Mouse (Mus musculus) G1E (cell line): Measurements from ENCODE around the gene Lrrc4c. TPM values are rescaled to one million over a fixed set of nuclear protein-coding genes. Genes with fewer than 3 reads are reported as not detected.

ENCODE experiments used
- ATAC-seq: 2 replicates; pipeline ENCODE4 v1.8.0; 2016; ENCODE audit warnings: mild to moderate bottlenecking; ENCODE audit not compliant: insufficient number of reproducible peaks, poor library complexity, low FRiP score, severe bottlenecking; ENCODE audit errors: extremely low read depth
- DNase-seq: peaks from one replicate; pipeline ENCODE4 v3.0.0; 2012; ENCODE audit warnings: low spot score
- H3K27me3 ChIP-seq: 2 replicates; pipeline ENCODE4 v1.6.1; 2012; ENCODE audit warnings: mild to moderate bottlenecking, low read length, inconsistent platforms; ENCODE audit not compliant: insufficient read depth
- H3K36me3 ChIP-seq: replicated peaks from 2 replicates; pipeline ENCODE3; 2012; ENCODE audit warnings: mild to moderate bottlenecking, inconsistent platforms
- H3K4me1 ChIP-seq: 2 replicates; pipeline ENCODE4 v1.6.1; 2012; ENCODE audit warnings: low read depth, low read length, inconsistent platforms, mixed read lengths; ENCODE audit not compliant: insufficient read depth
- H3K4me3 ChIP-seq: 2 replicates; pipeline ENCODE4 v1.5.1; 2012; ENCODE audit warnings: low read depth, mild to moderate bottlenecking, inconsistent platforms, low read length, moderate library complexity, mixed read lengths
- H3K9me3 ChIP-seq: replicated peaks from 2 replicates; pipeline ENCODE4 v1.6.1; 2012; ENCODE audit warnings: inconsistent platforms
- CTCF ChIP-seq: IDR thresholded peaks from 2 replicates; pipeline ENCODE4 v1.5.1; 2012; ENCODE audit warnings: low read depth, low read length, inconsistent platforms, mixed read lengths
- GATA1 ChIP-seq: IDR thresholded peaks from 2 replicates; pipeline ENCODE4 v1.6.1; 2012; ENCODE audit warnings: borderline replicate concordance, low read length, inconsistent platforms, mixed read lengths
- GATA2 ChIP-seq: IDR thresholded peaks from 2 replicates; pipeline ENCODE4 v1.6.1; 2012; ENCODE audit warnings: low read depth, low read length, inconsistent platforms, borderline replicate concordance
- POLR2AphosphoS5 ChIP-seq: IDR thresholded peaks from 2 replicates; pipeline ENCODE4 v1.6.1; 2012; ENCODE audit warnings: low read depth, low read length, inconsistent platforms; ENCODE audit not compliant: insufficient replicate concordance
- TAL1 ChIP-seq: conservative IDR thresholded peaks from 2 replicates; pipeline ENCODE4 v1.6.1; 2012; ENCODE audit warnings: low read depth, low read length, inconsistent platforms, mixed read lengths
- polyA plus RNA-seq: library from polyadenylated mRNA; stranded (reverse); fragments of >175 nt; gene quantifications from 2 replicates; pipeline ENCODE4 v1.2.3, GENCODE M21; 2012
- total RNA-seq, 2 experiments: library from RNA; stranded (forward) in 1 of 2; stranded (reverse) in 1 of 2; fragments of 200-1000 nt in 1 of 2; fragments of >200 nt in 1 of 2; fragmentation: Nextera tagmentation in 1 of 2; gene quantifications; 2 replicates each; pipeline ENCODE4 v1.2.3; 2014 to 2017

Gene Lrrc4c
- total and polyA plus RNA-seq, 3 experiments, result 0.11 TPM; not detected in 2

DNA sequence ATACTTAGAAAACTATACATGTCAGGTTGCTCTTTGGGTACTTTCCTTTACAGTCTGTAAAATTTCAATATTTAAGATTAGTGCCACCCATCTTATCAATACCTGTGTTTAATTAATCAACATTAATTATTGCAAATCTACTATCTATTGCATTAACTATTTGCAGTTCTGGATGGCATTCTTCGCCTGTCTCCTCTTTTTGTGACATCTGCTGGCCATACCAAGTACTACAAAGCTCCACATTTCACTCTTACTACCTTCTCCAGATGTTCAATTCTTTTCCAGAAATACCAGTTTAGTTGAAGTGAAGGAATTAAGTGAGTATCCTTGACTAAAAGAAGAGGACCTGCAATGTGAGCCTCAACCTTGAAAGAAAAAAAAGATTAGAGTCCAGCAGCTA is 1.4 kb upstream of the Lrrc4c start:
- Histone ChIP-seq H3K4me3 (no peak overlapping the region), H3K4me1 (no peaks in the 10 kb centered on the region), H3K9me3 (peaks cover 15% of the 10 kb centered on the region), H3K36me3 (no peaks in the 10 kb centered on the region), H3K27me3 (no peaks in the 10 kb centered on the region)
- DNase-seq, result no peak
- no peak for ATAC-seq
- TF ChIP-seq GATA2 (no peak), TAL1 (no peak), POLR2AphosphoS5 (no peak), GATA1 (no peak), CTCF (no peak)

DNA sequence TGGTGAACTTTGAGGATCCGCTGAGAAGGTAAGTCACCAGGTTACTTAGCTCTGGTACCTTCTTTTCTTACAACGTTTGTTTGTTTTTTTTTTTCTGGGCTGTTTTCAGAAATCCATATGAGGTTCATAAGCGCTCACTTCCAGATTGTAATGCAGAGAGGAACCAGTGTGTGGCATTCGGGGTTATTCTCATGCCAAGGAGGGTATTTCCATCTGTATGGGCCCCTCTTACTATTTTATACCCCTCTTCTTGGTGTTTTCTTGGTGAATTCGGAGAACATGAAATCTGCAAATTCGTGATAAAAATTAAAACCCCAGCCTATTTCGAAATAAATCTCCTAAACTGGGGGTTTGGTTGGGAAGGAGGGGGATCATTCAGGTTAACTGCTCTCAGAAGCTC is 587 bp downstream of the Lrrc4c start:
- no peak for ATAC-seq
- peaks cover 15% of the 10 kb centered on the region for H3K9me3 ChIP-seq
- H3K4me1 ChIP-seq, result no peaks in the 10 kb centered on the region
- H3K36me3 ChIP-seq, result no peaks in the 10 kb centered on the region
- no peak for DNase-seq
- no peak overlapping the region for H3K4me3 ChIP-seq
- TF ChIP-seq CTCF (no peak), TAL1 (no peak), POLR2AphosphoS5 (no peak), GATA1 (no peak), GATA2 (no peak)
- no peaks in the 10 kb centered on the region for H3K27me3 ChIP-seq

DNA sequence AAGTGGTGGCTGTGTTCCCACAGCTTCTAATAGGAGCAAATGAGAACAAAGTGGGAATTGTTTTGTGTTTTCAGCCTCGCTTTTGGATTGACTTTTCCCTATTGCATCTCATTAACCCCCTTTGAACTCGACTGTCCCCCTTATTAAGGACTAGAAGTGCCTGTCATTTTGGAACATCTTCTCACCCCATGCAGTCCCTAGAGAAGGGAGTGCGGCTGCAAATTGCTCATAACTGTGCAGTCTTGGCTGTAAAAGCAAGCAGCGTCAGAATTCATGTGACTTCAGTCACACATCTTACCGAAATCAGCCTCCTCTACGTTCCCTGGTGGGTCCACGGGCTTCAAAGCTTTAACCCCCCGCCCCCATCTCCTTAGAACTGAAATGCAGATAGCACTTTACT is 1.2 kb downstream of the Lrrc4c start:
- Histone ChIP-seq H3K36me3 (no peaks in the 10 kb centered on the region), H3K9me3 (peaks cover 15% of the 10 kb centered on the region), H3K27me3 (no peaks in the 10 kb centered on the region), H3K4me3 (no peak overlapping the region), H3K4me1 (no peaks in the 10 kb centered on the region)
- ATAC-seq (no peak), DNase-seq (no peak)
- TF ChIP-seq TAL1, result no peak
- TF ChIP-seq POLR2AphosphoS5, result no peak
- TF ChIP-seq GATA1, result no peak
- TF ChIP-seq CTCF, result no peak
- TF ChIP-seq GATA2, result no peak

DNA sequence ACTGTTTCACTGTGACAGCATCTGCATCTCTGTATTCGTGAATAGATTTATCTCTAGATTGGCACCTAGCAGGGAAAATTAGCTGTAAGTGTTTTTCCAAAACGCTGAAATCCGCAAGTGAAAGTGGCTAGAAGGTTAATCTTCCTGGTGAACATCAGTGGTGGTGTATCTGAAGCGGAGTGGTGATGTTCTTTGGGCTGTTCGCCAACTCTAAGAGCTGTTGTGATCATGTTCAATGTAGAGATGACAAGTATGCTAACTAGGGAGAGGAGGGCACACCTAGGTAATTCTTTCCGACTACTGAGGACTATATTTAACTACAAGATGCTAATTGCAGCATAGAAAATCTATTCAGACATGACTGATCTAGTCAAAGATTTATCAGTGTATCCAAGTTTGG is 1.7 kb downstream of the Lrrc4c start:
- no peak for DNase-seq
- no peak overlapping the region for H3K4me3 ChIP-seq
- no peak for ATAC-seq
- no peaks in the 10 kb centered on the region for H3K4me1 ChIP-seq
- H3K27me3 ChIP-seq, result no peaks in the 10 kb centered on the region
- peaks cover 15% of the 10 kb centered on the region for H3K9me3 ChIP-seq
- TF ChIP-seq GATA2, result no peak
- H3K36me3 ChIP-seq, result no peaks in the 10 kb centered on the region

DNA sequence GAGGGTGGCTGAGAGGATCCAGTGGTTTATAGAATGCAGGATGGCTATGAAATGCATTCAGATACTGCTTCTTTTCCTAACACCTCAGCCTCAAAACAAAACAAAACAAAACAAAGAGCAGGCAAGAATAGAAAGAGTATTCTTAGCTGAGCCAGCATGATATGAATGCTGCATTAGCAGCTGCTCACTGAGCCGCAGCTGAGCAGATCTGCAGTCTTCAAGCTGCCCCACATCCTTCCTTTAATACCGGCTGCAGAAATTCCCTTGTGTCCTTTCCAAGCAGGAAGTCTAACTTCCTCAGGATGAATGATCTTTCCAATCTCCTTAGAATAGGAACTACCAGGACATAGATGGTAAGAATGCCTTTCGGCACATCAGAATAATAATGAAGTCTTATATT is 16.7 kb downstream of the Lrrc4c start:
- DNase-seq, result no peak
- H3K4me1 ChIP-seq, result no peaks in the 10 kb centered on the region
- H3K27me3 ChIP-seq, result no peaks in the 10 kb centered on the region
- no peaks in the 10 kb centered on the region for H3K9me3 ChIP-seq
- no peak overlapping the region for H3K4me3 ChIP-seq
- H3K36me3 ChIP-seq, result no peaks in the 10 kb centered on the region
- no peak for ATAC-seq
- no peak for TF ChIP-seq POLR2AphosphoS5
- no peak for TF ChIP-seq GATA2
- TF ChIP-seq TAL1, result no peak
- TF ChIP-seq CTCF, result no peak
- TF ChIP-seq GATA1, result no peak

DNA sequence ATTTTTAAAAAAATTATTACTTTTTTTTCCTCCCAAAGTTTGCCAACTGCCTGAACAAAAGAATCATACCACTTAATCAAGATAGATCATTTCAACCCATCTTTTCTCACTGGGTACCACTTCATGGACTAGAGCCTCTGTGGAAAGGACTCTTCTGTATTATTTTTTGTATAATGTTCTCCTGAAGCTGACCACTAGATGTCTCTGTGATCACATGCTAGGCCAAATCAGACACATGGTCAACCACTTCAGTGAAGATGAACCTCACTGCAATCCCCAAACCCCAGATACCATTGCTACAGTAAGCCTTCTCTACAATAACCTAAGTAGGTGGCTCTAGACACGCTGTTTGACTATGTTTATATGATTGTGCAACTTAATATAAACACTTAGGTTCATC is 19.4 kb downstream of the Lrrc4c start:
- Histone ChIP-seq H3K4me3 (no peak overlapping the region), H3K4me1 (no peaks in the 10 kb centered on the region), H3K36me3 (no peaks in the 10 kb centered on the region), H3K9me3 (peaks cover 3% of the 10 kb centered on the region), H3K27me3 (no peaks in the 10 kb centered on the region)
- no peak for ATAC-seq
- no peak for DNase-seq
- TF ChIP-seq GATA2, result no peak
- no peak for TF ChIP-seq TAL1
- no peak for TF ChIP-seq GATA1
- no peak for TF ChIP-seq POLR2AphosphoS5
- TF ChIP-seq CTCF, result no peak
